Mouse (Mus musculus): ENCODE results near the gene Pm20d1.

The Pm20d1 gene

DNA sequence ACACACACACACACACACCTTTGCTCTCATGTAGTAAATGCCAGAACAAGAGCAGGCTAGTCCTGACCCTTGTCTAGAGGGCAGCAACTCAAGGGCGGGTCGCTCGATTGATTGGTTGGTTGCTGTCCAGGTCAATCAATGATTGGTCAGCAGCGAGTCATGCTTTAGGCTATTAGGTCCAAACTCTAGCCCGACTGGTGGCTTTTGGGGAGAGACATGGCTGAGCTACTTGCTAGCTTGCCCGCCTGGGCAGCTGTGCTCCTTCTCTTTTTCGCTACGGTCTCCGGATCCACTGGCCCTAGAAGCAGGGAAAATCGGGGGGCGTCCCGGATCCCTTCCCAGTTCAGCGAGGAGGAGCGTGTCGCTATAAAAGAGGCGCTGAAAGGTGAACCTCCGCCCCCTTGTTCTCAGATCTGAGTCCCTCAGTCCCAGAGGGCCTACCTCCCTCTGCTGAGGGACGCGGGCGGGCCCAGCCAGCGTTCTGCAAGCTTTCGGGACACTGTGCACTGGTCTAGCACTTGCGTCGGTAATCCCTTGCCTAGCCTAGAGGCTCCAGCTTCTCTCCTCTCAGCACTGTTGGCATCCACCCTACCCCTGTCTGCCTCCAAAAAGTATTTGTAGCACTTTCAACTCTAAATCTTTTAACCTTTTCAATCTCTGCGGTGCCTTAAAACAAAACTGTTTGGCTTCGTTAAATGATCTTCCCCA lies at the start of gene Pm20d1:
TSS of gene Pm20d1 (plus strand) at position 180 of the 708 bp plus-strand sequence.
- no peak for DNase-seq (ENCODE audit: low spot score in 2 of 2)

DNA sequence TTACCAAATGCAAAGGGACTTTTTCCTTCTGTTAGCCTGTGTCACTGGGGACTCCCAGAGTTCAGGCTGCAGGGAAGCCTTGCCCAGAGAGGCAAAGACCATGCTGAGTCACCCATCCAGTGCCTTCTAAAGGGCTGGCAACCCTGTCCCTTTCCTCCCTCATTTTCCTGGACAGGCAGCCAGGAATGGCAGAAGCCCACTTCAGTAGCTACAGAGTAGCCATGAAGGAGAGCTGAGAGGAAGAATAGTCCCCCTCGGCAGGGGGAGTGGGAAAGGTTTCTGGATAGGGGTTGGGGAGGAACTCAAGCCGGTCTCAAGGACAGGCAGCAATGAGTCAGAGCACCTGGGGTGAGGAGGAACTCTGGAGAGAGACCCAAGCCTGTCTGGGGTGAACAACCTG lies 49.4 kb upstream of the Pm20d1 start:
- DNase-seq (ENCODE audit: low spot score in 2 of 2): no peak

DNA sequence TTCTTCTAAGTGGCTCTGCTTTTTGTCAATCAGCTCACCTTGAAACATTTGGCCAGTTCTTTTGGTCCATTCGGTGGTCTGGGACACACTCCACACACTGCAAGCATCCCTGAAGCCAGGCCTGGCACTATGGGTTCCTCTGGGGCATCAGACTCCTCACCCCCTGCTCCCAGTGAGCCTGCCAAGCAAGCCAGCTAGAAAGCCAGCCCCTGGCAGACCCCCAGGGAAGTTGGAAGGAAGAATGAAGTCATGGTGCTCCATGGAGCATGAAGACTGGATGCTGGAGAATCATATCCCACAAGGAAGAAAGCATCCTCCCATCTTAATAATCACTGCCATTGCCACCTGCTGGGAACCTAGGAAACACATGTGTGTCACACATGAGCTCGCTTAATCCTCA lies 48.5 kb upstream of the Pm20d1 start:
- no peak for DNase-seq (ENCODE audit: low spot score in 2 of 2)

DNA sequence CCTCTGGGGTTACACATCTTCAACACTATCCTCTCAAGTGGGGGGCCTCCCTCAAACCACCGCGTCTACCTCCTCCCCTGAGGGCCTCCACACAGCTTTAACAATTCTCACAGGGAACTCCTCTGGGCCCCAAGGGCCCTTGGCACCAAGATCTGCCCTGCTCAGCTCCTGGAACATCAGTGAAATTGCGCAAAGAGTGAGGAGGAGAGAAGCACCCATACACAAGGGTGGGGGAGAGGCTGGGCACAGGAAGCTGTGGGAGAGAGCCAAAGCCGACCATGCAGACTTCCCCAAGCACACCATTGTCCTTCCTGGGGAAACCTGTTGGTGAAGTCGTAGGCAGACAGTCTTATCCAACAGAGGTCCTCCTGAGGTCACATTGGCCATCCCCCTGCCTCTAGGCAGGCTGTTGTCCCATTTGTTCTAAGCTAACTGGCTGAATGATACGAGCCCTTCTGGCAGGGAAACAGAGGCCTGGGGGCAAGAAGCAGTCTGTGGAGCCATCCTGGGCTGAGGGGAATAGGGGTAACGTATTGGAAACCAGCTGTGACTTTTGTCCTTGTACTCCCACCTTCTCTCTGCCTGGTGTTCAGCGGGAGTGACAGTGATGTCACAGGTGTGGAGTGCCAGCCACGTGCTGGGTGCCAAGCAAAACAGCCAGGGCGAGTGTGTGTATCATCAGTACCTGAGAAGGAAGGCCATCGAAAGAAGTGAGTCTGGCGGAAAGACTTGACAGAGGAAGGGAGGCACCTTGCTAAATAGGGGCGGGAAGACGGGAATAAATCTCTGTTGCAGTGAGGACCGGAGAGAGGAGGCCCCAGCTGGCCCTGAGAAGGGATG lies 47.3 kb upstream of the Pm20d1 start:
- DNase-seq (ENCODE audit: low spot score in 2 of 2): no peak

DNA sequence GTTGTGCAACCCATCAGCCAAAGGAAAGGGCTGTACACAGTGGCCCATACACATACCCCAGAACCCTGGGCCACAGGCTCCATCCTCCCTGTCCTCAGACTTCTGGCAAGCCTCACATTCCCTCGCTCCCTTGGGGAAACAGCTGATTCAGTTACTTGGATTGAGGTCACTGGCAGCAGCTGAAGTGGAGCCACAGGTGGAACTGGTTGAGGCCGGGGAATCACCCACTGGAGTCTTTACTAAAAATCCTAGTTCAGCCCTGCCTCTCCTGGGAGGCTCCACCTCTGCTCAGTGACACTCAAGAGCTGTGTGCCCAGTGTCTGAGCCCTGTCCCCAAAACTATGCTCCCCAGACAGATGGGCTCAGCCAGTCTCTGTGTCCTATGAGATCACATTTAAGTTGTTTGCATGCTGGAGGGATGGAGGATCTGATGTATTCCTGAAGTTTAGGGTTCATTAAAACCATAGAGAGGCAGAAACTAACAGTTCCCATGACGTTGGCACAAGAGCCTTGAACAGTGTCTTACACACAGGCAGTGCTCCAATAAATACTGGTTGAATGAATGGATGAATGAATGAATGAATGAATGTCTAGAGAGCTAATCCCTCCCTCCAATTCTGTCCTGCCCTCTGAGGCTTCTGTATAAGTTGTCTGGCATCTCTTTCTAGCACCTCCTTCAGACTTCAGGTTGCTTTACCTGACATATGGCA lies 45.8 kb upstream of the Pm20d1 start:
- no peak for DNase-seq (ENCODE audit: low spot score in 2 of 2)

DNA sequence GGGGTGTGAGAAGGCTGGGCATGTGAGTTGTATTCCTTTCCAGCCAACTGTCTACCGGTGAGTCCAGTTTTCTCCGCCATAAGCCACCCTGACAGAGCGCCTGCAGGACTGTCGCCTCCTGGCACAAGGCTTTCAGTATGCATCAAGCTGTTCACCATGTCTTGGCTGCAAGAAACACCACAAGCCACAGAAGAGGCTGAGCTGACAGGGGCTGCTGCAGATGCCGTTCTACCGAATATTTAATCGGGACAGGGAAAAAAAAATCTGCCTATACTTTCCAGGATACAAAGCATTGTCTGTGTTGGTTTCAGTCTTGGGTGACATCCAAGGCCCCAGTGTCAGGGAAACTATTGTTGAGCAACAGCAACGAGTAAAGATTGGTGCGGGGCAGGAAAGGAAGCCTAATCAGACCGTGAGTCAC lies 45.3 kb upstream of the Pm20d1 start:
- no peak for DNase-seq (ENCODE audit: low spot score in 2 of 2)

DNA sequence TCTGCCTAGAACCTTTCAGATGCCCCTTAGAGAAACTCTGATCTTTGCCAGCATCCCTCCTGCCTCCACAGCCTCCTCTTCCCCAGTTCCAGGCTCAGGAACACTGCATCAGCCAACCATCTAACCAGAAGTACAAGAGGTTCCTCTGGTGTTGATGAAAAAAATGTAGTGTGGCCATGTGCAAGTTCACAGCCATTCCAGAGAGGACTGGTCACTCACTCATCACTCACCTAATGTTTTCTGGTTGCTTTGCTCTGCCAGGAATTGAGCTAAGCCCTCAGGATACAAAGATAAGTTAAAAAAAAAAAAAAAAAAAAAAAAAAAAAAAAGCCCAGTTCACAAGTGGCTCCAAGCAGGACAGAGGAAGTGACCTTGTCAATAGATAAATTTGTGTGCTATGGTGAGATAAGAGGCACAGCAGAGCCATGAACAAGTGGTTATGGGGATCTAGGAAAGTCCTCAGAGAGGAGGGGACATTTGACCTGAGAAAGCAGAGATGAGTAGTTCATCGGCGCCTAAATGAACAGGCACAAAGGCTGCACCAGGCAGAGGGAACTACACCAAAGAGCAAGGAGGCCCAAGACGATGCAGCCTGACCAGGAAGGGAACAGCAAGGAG lies 42.9 kb upstream of the Pm20d1 start:
- DNase-seq (ENCODE audit: low spot score in 2 of 2): no peak

DNA sequence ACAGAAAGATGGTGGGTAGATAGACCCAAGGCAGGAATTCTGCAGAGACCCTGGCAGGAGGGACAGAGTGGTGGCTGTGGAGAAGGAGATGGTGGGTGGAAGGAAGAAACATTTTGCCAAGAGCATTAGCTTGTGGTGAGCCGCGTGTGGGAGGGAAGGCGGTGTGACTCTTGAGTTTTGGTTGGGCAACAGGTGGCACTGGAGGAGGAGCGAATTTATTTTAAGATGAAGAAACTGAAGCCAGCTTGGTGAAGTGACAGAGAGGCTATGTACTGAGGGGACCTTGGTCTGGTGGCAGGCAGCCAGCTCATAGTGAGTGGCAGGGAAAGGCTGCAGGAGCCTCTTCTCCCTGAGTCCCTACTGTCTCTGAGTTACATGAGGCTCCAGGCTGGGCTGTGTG lies 42.3 kb upstream of the Pm20d1 start:
- DNase-seq (ENCODE audit: low spot score in 2 of 2): peak; percentile 32 to 42

DNA sequence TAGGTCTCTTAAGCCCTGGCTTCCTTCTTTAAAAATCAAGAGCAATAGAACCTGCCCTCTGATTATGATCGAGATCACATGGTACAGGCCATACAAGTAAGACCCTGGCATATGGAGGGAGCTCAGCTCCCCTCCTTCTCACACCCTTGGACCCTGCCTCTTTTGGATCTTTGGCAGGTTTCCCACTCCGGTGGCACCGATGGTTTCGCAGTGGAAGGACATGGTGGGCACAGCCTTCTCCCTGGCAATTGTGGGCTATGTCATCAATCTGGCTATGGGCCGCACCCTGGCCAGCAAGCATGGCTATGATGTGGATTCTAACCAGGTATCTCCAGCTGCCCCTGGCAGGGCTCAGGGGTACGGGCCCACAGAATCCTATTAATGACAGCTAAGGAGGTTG lies 40.0 kb upstream of the Pm20d1 start:
- no peak for DNase-seq (ENCODE audit: low spot score in 2 of 2)

DNA sequence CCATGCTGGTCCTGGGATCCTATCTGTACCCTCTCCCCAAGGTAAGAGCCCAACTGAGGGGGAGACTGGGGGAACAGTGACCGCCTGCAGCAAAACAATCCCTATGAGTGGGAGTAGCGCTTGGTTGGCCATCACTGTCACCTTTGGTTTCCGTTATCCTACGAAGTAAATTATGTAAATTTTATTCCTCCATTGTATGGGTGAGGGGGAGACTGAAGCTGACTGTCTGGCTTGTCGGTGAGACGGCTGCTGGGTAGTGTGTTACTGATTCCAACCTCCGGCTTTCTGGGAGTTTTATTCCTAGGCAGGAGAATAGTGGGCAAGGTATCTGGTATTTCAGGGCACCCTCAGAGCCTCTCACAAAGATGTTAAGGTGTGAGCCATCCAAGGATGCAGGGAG lies 38.4 kb upstream of the Pm20d1 start:
- DNase-seq (ENCODE audit: low spot score in 2 of 2): no peak

DNA sequence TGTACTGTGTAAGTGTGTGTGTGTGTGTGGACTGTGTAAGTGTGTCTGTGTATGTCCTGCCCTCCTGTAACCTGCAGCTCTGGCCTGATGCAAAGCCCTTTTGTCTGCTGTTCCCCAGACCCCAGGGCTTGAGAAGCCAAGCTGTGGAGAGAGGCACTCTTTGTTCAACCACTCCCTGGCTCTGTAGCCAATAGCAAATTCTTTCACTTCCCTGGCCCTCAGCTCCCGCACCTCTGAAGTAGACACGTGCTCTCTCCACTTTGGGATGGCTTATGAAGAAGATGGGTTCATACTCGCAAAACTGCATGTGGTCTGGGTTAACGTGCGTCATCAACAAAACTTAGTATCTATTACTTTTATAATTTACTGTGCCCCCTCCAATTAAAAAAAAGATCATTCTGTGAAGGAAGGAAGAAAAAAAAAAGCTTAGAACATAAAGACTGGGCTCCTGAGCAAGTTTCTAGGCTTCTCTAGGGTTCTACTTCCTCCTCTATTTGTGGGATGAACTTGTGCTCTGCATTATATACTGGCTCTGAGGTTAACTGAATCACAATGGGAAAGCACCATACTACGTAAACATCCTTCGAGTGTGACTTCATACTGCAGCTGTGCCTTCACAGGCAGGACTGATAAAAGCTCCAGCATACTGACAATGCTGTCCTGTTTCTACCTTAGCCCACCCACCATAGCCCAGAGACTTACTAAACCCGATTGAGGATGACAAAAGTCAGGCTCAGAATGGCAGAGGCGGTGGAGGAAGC lies 37.3 kb upstream of the Pm20d1 start:
- DNase-seq (ENCODE audit: low spot score in 2 of 2): no peak

DNA sequence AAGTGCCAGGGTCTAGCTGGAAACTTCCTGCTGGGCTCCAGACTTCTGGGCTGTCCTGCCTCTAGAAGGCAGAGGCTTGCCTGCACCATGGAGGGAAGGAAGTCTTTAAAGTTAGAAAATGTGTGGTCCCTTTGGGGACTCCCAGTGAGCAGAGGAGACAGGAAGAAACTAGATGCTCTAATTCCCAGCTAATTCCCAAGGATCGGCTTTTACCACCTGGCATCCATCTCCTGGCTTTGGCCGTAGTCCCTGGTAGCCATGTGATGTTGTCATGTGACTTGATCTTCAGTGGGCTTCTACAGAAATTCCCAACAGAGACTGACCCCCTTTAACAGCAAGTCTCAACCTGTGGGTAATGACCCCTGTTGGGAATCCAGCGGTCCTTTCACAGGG lies 36.8 kb upstream of the Pm20d1 start:
- no peak for DNase-seq (ENCODE audit: low spot score in 2 of 2)

DNA sequence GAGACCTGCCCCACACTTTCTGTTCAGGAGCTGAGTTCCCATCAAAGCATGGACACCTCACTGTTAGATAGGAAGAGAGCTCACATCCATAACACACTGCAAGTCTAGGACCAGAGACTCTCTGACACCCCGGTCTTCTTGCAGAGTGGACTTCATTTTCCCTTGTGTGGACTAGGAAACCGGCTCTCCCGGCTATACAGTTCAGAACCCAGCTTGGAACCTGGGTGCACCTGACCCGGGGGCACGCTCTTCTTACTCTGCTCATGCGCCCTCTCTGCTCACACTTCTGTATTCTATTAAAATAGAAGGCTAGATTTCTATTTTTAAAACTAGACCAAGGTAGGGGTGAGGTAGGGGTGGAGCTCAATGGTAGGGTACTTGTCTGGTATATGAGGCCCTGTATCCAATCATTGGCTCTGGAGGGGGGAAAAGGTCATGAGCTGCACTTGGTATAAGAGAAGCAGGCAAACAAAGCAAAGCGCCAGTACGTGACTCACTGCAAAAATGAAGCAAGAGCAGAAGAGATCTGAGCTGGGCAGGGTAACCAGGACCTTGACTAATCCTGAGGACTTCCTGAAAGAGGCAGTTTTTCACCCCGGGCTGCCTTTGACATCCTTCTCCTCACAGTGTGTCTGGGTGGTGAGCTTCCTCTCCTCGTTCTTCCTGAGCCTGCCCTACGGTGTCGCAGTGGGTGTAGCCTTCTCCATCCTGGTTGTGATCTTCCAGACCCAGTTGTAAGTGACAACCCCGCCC lies 35.9 kb upstream of the Pm20d1 start:
- DNase-seq (ENCODE audit: low spot score in 2 of 2): no peak

DNA sequence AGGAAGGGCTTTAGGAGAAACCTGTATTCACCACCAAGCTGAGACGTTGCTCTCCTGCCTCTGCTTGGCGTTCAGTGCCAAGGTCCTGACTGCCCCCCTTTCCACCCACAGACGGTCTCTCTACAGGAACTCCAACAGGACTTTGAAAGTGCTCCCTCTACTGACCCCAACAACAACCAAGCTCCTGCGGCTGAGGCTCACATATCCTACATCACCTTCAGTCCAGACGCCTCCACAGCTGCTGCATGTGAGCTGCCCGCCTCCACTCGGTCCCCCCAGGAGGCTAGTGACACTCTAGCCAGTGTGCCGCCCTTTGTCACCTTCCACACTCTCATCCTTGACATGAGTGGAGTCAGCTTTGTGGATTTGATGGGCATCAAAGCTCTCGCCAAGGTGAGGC lies 33.5 kb upstream of the Pm20d1 start:
- no peak for DNase-seq (ENCODE audit: low spot score in 2 of 2)

DNA sequence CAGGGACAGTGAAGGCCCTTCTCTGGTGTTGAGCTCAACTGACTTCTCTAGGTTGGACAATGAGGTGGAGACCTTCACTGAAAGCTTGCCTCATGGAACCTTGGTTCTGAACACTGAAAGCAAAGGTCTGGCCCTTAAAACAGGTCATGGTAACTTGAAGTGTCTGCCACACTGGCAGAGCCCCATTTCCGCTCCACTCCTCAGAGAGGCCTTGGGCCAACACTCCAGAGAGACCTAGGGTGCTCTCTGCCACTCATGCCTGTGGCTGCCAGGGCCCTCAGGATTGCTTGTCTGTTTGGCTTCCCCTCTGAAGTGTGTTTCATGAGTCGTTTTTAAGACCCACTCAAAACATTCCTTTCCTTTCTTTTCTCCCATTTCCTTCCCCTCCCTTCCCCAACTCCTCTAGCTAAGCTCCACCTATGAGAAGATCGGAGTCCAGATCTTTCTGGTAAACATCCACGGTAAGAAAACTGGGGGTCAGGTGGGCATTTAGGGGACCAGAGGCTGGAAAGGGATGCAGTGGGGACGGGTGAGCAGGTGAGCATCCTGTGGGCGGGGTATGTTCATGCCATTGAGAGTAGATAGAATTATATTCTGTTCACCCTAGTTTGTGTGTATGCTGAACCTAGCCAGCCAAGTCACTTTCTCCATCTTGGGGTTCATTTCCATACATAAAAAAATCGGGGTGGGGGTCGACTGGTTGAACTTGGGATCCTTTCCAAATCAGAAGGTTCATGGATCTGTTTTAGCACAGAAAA lies 32.4 kb upstream of the Pm20d1 start:
- DNase-seq (ENCODE audit: low spot score in 2 of 2): no peak

DNA sequence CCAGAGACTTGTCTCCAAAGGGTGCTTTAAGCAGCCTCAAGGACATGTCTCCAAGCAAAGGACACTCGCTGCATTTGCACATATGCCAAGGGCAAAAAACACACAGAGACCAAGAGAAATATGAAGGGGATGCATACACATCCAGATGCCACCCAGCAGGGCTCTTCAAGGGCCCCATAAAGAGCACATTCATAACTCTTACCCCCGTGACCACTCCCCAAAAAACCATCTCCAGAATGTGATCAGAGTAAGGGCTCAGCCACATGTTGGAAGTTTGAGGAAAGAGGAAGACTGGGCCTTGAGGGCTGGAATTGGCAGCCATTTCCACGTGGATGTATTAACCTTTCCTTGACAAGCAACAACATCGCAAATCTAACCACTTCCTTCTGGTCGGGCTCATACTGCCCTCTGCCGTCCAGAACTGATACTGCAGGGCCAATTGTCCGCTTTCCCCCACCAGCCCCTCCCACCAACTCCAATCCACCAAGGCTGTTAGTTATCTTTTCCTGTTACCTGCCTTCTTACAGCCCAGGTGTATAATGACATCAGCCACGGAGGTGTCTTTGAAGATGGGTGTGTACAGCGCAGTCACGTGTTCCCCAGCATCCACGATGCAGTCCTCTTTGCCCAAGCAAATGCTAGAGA lies 31.7 kb upstream of the Pm20d1 start:
- peak; percentile 70 to 75 for DNase-seq (ENCODE audit: low spot score in 2 of 2)

DNA sequence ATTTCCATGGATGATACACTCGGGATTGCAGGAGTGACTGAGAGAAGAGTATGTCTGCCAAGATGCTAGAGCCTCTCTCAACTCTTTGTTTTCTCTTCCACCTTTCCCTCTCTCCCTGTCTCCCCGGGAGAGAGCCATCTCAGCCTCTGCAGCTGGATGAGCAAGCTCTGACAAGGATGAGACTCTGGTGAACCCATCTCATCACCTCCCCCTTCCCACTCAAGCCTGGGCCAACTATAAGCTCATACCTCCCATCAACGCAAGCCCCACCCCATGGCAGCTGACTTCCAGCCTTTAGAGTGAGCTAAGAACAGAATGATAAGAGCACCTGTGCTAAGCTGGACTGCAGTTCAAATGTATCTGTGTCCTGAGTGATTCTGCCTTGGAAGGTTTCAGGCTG lies 27.9 kb upstream of the Pm20d1 start:
- DNase-seq (ENCODE audit: low spot score in 2 of 2): no peak

DNA sequence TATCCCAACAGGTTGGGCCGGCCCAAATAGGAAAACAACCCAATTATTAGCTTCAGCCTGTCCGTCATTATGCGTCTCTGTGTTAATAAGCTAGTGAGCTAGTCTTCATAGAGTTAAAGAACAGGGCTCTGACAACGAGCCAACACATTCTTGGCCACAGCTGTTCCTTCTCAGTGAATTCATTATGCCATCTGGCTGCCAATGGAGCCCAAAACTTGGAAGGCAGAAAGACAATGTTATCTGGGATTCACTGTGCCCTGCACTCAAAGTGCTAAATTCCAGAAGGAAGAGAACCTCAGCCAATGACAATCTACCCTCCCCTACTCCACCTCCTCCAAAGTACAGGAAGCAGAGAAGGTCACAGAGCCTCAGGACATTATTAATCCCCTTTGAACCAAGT lies 26.5 kb upstream of the Pm20d1 start:
- peak; percentile 39 to 60 for DNase-seq (ENCODE audit: low spot score in 2 of 2)

DNA sequence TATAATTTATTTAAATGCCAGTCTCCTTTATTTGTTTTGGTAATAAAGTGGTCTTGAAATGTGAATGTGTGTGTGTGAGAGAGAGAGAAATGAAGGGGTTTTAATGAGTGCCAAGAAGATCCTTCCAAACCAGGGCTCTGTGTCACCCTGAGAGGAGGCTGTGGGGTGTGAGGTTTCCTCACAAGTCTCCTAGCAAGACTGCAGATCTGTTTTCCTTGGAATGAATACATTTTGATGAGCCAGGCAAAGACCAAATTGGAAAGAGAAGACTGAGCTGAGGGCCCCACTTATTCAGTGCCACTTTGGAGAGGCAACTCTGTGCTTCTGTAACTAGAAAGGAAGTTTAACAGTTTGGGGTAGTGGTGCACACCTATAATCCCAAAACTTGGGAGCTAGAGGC lies 25.7 kb upstream of the Pm20d1 start:
- no peak for DNase-seq (ENCODE audit: low spot score in 2 of 2)

DNA sequence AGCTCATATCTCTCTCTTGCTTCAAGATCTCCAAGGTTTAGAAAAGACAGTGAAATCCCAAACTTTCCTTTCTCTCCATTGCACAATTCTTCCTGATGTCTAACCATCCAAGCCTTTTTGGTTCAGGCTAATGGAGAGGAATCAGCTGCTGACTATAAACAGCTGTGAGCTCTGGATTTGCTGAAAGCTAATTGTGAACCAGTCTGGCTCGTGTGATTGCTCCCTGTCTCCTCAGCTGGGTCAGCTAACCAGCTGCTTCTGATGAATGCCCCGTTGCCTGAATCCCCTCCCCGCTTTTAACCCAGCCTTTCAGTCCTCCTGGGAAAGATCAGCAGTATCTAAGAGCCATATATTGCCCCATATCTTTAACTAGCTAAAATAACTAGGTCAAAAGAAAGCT lies 2.6 kb upstream of the Pm20d1 start:
- no peak for DNase-seq (ENCODE audit: low spot score in 2 of 2)

Data from frontal cortex, postnatal 25 days (tissue).